Mouse (Mus musculus): ENCODE results near the gene Rps16. TPM values are rescaled to one million over a fixed set of nuclear protein-coding genes. Genes with fewer than 3 reads are reported as not detected.
A peak's percentile ranks its signal among the peaks of the same experiment; 100 is the strongest.

Gene Rps16
- polyA plus RNA-seq, 1 experiment from 2014 or later = 580 TPM

DNA sequence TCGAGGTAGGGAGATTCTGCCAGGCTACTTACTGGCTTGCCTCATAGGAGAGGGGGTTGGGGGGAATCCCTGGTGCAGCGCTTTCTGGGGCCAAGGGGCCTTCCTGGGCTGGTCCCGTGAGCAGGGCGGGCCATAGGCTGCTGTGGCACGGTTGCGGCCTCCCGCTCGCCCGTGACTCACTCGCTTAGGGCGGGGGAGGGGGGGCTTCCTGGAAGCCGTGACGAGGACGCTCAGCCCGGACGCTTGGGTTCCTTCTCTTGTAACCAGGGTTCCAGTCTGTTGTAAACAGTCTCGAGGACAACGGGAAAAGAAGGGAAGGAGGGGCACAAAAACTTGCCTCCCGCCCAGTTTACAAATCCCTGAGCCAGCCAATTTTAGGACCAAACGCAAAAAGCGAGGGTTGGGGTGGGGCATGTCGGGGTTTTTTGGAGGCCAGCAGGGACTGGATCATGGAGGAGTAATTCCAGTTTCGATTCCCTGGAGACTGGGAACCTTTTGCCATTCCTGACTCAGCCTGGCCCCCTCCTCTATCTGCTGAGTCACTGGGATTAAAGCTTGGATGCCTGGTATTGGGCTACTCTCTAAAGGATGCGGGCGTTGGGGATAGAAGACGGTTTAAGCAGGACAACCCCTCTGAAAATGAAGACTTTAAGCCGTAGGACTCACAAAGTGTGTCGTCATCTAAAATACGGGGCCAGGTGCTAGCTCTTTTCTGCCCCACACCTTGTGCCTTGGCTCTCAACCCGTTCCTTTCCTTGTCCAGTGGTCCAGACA, 30.8 kb downstream of the Rps16 start:
- H3K27ac ChIP-seq (replicated peaks; ENCODE audit: low read depth, low read length) = peak overlapping the region; percentile 41
- H3K4me1 ChIP-seq (ENCODE audit: control insufficient read depth, insufficient read depth, low read length) = peaks cover 24% of the 10 kb centered on the region
- H3K36me3 ChIP-seq (ENCODE audit: control insufficient read depth, insufficient read depth, low read length) = peaks cover 11% of the 10 kb centered on the region; the same call in 1 of the 2 replicates
- peak; percentile 57 for DNase-seq
- WGBS = 4% methylated on average over 30 of the region's 30 CpGs
- no peaks in the 10 kb centered on the region for H3K27me3 ChIP-seq (ENCODE audit: control insufficient read depth, insufficient read depth, low read length)
- H3K9me3 ChIP-seq (ENCODE audit: control insufficient read depth, low read length) = no peaks in the 10 kb centered on the region
- H3K4me3 ChIP-seq (replicated peaks; ENCODE audit: low read depth, low read length) = no peak overlapping the region
- H3K4me2 ChIP-seq (ENCODE audit: low read length) = peak overlapping the region; percentile 41
- 0 out of 2 replicates have a peak overlapping the region, but pooled peaks have one; percentile 14 for H3K9ac ChIP-seq (replicated peaks; ENCODE audit: low read length)
- no peak for ATAC-seq (ENCODE audit: low FRiP score, low TSS enrichment)

- no peaks in the 10 kb centered on the region for H3K9me3 ChIP-seq (ENCODE audit: control insufficient read depth, low read length)
- H3K9ac ChIP-seq (replicated peaks; ENCODE audit: low read length) = peak overlapping the region; percentile 14; the same call in 1 of the 2 replicates
- H3K4me3 ChIP-seq (replicated peaks; ENCODE audit: low read depth, low read length) = 0 out of 2 replicates have a peak overlapping the region, but pooled peaks have one; percentile 8
- ATAC-seq (ENCODE audit: low FRiP score, low TSS enrichment) (no peak), DNase-seq (peak; percentile 50)
- H3K27ac ChIP-seq (replicated peaks; ENCODE audit: low read depth, low read length) = peak overlapping the region; percentile 41; the same call in 1 of the 2 replicates
- peaks cover 11% of the 10 kb centered on the region; the same call in 1 of the 2 replicates for H3K36me3 ChIP-seq (ENCODE audit: control insufficient read depth, insufficient read depth, low read length)
- H3K4me1 ChIP-seq (ENCODE audit: control insufficient read depth, insufficient read depth, low read length) = peaks cover 19% of the 10 kb centered on the region
- peak overlapping the region; percentile 41 for H3K4me2 ChIP-seq (ENCODE audit: low read length)
- WGBS = 2% methylated on average over 20 of the region's 20 CpGs
- no peaks in the 10 kb centered on the region for H3K27me3 ChIP-seq (ENCODE audit: control insufficient read depth, insufficient read depth, low read length)
Measured at GRCm38 (mm10) chr7:28381938-28382337, 31.5 kb downstream of the Rps16 start.

- Histone ChIP-seq H3K36me3 (ENCODE audit: control insufficient read depth, insufficient read depth, low read length) (peaks cover 12% of the 10 kb centered on the region), H3K4me1 (ENCODE audit: control insufficient read depth, insufficient read depth, low read length) (peaks cover 19% of the 10 kb centered on the region), H3K9me3 (ENCODE audit: control insufficient read depth, low read length) (no peaks in the 10 kb centered on the region), H3K4me2 (ENCODE audit: low read length) (peak overlapping the region; percentile 41), H3K9ac (replicated peaks; ENCODE audit: low read length) (no peak overlapping the region; the same call in 1 of the 2 replicates), H3K4me3 (replicated peaks; ENCODE audit: low read depth, low read length) (no peak overlapping the region), H3K27me3 (ENCODE audit: control insufficient read depth, insufficient read depth, low read length) (no peaks in the 10 kb centered on the region), H3K27ac (replicated peaks; ENCODE audit: low read depth, low read length) (no peak overlapping the region)
- DNase-seq = no peak
- ATAC-seq (ENCODE audit: low FRiP score, low TSS enrichment) = no peak
- 63% methylated on average over 12 of the region's 12 CpGs for WGBS
Measured at GRCm38 (mm10) chr7:28382347-28382951, 32.0 kb downstream of the Rps16 start.

DNA sequence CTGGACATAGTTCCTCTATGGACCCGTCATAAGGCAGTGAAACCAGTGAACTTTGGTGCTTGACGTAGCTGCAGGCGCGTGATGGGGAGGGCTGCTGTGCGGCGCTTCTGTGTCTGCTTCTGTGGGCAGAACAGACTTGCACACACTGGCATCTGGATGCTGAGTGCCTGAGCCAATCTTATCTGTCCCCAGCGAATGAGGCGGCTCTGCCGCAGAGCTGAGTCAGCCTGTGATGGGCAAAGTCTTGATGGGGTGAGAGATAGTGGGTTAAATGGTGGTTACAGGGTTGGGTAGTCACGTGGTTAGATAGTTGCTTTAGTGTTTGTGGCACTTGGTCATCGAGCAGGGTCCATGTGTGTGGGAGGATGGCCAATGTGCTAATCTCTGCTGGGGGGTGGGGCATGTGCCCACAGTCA, 32.5 kb downstream of the Rps16 start:
- no peak overlapping the region for H3K4me3 ChIP-seq (replicated peaks; ENCODE audit: low read depth, low read length)
- H3K9me3 ChIP-seq (ENCODE audit: control insufficient read depth, low read length) = no peaks in the 10 kb centered on the region
- H3K27me3 ChIP-seq (ENCODE audit: control insufficient read depth, insufficient read depth, low read length) = no peaks in the 10 kb centered on the region
- no peak overlapping the region for H3K9ac ChIP-seq (replicated peaks; ENCODE audit: low read length)
- peaks cover 19% of the 10 kb centered on the region for H3K4me1 ChIP-seq (ENCODE audit: control insufficient read depth, insufficient read depth, low read length)
- WGBS = 76% methylated on average over 11 of the region's 11 CpGs
- no peak overlapping the region for H3K27ac ChIP-seq (replicated peaks; ENCODE audit: low read depth, low read length)
- peaks cover 18% of the 10 kb centered on the region for H3K36me3 ChIP-seq (ENCODE audit: control insufficient read depth, insufficient read depth, low read length)
- no peak for ATAC-seq (ENCODE audit: low FRiP score, low TSS enrichment)
- DNase-seq = no peak
- no peak overlapping the region for H3K4me2 ChIP-seq (ENCODE audit: low read length)

DNA sequence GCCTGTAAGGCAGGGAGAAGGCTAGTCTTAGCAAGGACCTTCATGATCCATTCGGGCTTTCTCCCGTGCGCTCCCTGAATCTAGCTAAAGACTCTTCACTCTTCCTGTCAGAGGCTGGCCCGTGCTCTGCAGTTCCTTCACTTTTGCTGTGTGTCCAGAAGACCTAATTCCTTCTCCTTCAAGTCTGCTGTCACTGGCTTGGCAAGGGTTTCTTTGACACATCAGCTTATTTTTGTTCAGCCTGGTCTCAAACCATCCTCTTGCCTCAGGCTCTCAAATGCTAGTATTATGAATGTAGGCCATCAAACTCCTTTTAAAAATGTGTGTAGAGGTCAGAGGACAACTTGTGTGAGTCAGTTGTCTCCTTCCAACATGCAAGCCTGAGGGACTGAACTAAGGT, 33.2 kb downstream of the Rps16 start:
- 87% methylated on average over 4 of the region's 4 CpGs for WGBS
- DNase-seq (no peak), ATAC-seq (ENCODE audit: low FRiP score, low TSS enrichment) (no peak)
- Histone ChIP-seq H3K4me2 (ENCODE audit: low read length) (no peak overlapping the region), H3K4me3 (replicated peaks; ENCODE audit: low read depth, low read length) (no peak overlapping the region), H3K27ac (replicated peaks; ENCODE audit: low read depth, low read length) (no peak overlapping the region), H3K27me3 (ENCODE audit: control insufficient read depth, insufficient read depth, low read length) (no peaks in the 10 kb centered on the region), H3K36me3 (ENCODE audit: control insufficient read depth, insufficient read depth, low read length) (peaks cover 24% of the 10 kb centered on the region), H3K9me3 (ENCODE audit: control insufficient read depth, low read length) (no peaks in the 10 kb centered on the region), H3K9ac (replicated peaks; ENCODE audit: low read length) (no peak overlapping the region), H3K4me1 (ENCODE audit: control insufficient read depth, insufficient read depth, low read length) (peaks cover 19% of the 10 kb centered on the region)

GRCm38 (mm10) chr7:28384162-28384561, 33.7 kb downstream of the Rps16 start:
- Histone ChIP-seq H3K27me3 (ENCODE audit: control insufficient read depth, insufficient read depth, low read length) (no peaks in the 10 kb centered on the region), H3K4me1 (ENCODE audit: control insufficient read depth, insufficient read depth, low read length) (peaks cover 19% of the 10 kb centered on the region; the same call in 1 of the 2 replicates), H3K27ac (replicated peaks; ENCODE audit: low read depth, low read length) (no peak overlapping the region), H3K36me3 (ENCODE audit: control insufficient read depth, insufficient read depth, low read length) (peaks cover 29% of the 10 kb centered on the region), H3K9ac (replicated peaks; ENCODE audit: low read length) (no peak overlapping the region), H3K4me2 (ENCODE audit: low read length) (no peak overlapping the region), H3K4me3 (replicated peaks; ENCODE audit: low read depth, low read length) (no peak overlapping the region), H3K9me3 (ENCODE audit: control insufficient read depth, low read length) (no peaks in the 10 kb centered on the region)
- WGBS = 85% methylated on average over 6 of the region's 6 CpGs
- DNase-seq (no peak), ATAC-seq (ENCODE audit: low FRiP score, low TSS enrichment) (no peak)

GRCm38 (mm10) chr7:28385196-28385595, 34.7 kb downstream of the Rps16 start:
- DNase-seq (no peak), ATAC-seq (ENCODE audit: low FRiP score, low TSS enrichment) (no peak)
- H3K4me3 ChIP-seq (replicated peaks; ENCODE audit: low read depth, low read length) = no peak overlapping the region
- H3K36me3 ChIP-seq (ENCODE audit: control insufficient read depth, insufficient read depth, low read length) = peaks cover 37% of the 10 kb centered on the region
- no peaks in the 10 kb centered on the region for H3K9me3 ChIP-seq (ENCODE audit: control insufficient read depth, low read length)
- H3K9ac ChIP-seq (replicated peaks; ENCODE audit: low read length) = no peak overlapping the region
- no peak overlapping the region for H3K4me2 ChIP-seq (ENCODE audit: low read length)
- peaks cover 14% of the 10 kb centered on the region; the same call in 1 of the 2 replicates for H3K4me1 ChIP-seq (ENCODE audit: control insufficient read depth, insufficient read depth, low read length)
- H3K27me3 ChIP-seq (ENCODE audit: control insufficient read depth, insufficient read depth, low read length) = no peaks in the 10 kb centered on the region
- WGBS = 92% methylated on average over 9 of the region's 9 CpGs
- no peak overlapping the region for H3K27ac ChIP-seq (replicated peaks; ENCODE audit: low read depth, low read length)

GRCm38 (mm10) chr7:28386007-28386406, 35.6 kb downstream of the Rps16 start:
- 87% methylated on average over 7 of the region's 7 CpGs for WGBS
- H3K4me2 ChIP-seq (ENCODE audit: low read length) = no peak overlapping the region
- no peak overlapping the region for H3K9ac ChIP-seq (replicated peaks; ENCODE audit: low read length)
- ATAC-seq (ENCODE audit: low FRiP score, low TSS enrichment) (no peak), DNase-seq (no peak)
- H3K36me3 ChIP-seq (ENCODE audit: control insufficient read depth, insufficient read depth, low read length) = peaks cover 45% of the 10 kb centered on the region
- H3K27me3 ChIP-seq (ENCODE audit: control insufficient read depth, insufficient read depth, low read length) = no peaks in the 10 kb centered on the region
- peaks cover 11% of the 10 kb centered on the region; the same call in 1 of the 2 replicates for H3K4me1 ChIP-seq (ENCODE audit: control insufficient read depth, insufficient read depth, low read length)
- no peak overlapping the region for H3K4me3 ChIP-seq (replicated peaks; ENCODE audit: low read depth, low read length)
- H3K9me3 ChIP-seq (ENCODE audit: control insufficient read depth, low read length) = no peaks in the 10 kb centered on the region
- H3K27ac ChIP-seq (replicated peaks; ENCODE audit: low read depth, low read length) = no peak overlapping the region
